Mouse (Mus musculus) right cerebral cortex, postnatal 4 days (tissue): ENCODE measurements around the gene Rpl4.
"Not testable (repeated sequence)": the region's sequence is repeated elsewhere in the genome, so short reads cannot be mapped to it uniquely, and the experiment has no call there.

ENCODE experiments used
- DNase-seq: peaks from one replicate; pipeline ENCODE4 v3.0.0-alpha.2; 2022

Gene Rpl4

GRCm38 (mm10) chr9:64172816-64173665 is at the start of gene Rpl4, which contains the start of gene Zwilch:
Rpl4 (plus strand) TSS chr9:64173375.
Zwilch (minus strand) TSS chr9:64173104.
- peak; percentile 86 for DNase-seq

GRCm38 (mm10) chr9:64124846-64125245 is 48.3 kb upstream of the Rpl4 start:
- DNase-seq = not testable (repeated sequence)

GRCm38 (mm10) chr9:64125307-64125706 is 47.9 kb upstream of the Rpl4 start:
- DNase-seq = no peak

- DNase-seq = no peak
Observed at GRCm38 (mm10) chr9:64126121-64126520, 47.1 kb upstream of the Rpl4 start.

GRCm38 (mm10) chr9:64131623-64132022 is 41.6 kb upstream of the Rpl4 start:
- no peak for DNase-seq

- DNase-seq = peak; percentile 68
Observed at GRCm38 (mm10) chr9:64138896-64139295, 34.3 kb upstream of the Rpl4 start.

GRCm38 (mm10) chr9:64139879-64140278 is 33.3 kb upstream of the Rpl4 start:
- no peak for DNase-seq

GRCm38 (mm10) chr9:64156641-64157040 is 16.5 kb upstream of the Rpl4 start:
- DNase-seq = no peak

- no peak for DNase-seq
Observed at GRCm38 (mm10) chr9:64160471-64160870, 12.7 kb upstream of the Rpl4 start.

- DNase-seq = not testable (repeated sequence)
Observed at GRCm38 (mm10) chr9:64169967-64170366, 3.2 kb upstream of the Rpl4 start.

GRCm38 (mm10) chr9:64172145-64172815 is 895 bp upstream of the Rpl4 start:
- DNase-seq = no peak

GRCm38 (mm10) chr9:64173666-64174220 is 568 bp downstream of the Rpl4 start:
- DNase-seq = no peak

- no peak for DNase-seq
Observed at GRCm38 (mm10) chr9:64174341-64174740, 1.2 kb downstream of the Rpl4 start.

GRCm38 (mm10) chr9:64174766-64175165 is 1.6 kb downstream of the Rpl4 start:
- DNase-seq = no peak

GRCm38 (mm10) chr9:64175378-64175777 is 2.2 kb downstream of the Rpl4 start:
- no peak for DNase-seq

- DNase-seq = no peak
Observed at GRCm38 (mm10) chr9:64178610-64178973, 5.4 kb downstream of the Rpl4 start.

- DNase-seq = peak; percentile 91
Observed at GRCm38 (mm10) chr9:64178974-64179646, 5.9 kb downstream of the Rpl4 start, which contains the start of gene Snapc5. Snapc5 (plus strand) TSS chr9:64179274.

- DNase-seq = not testable (repeated sequence)
Observed at GRCm38 (mm10) chr9:64183295-64183694, 10.1 kb downstream of the Rpl4 start.

GRCm38 (mm10) chr9:64184166-64184840 is 11.1 kb downstream of the Rpl4 start:
- DNase-seq = no peak

- DNase-seq = no peak
Observed at GRCm38 (mm10) chr9:64193879-64194278, 20.7 kb downstream of the Rpl4 start.

- no peak for DNase-seq
Observed at GRCm38 (mm10) chr9:64195554-64195953, 22.4 kb downstream of the Rpl4 start.

GRCm38 (mm10) chr9:64197524-64197923 is 24.3 kb downstream of the Rpl4 start:
- DNase-seq = no peak
